Mouse (Mus musculus) liver, adult 2 months (tissue): ENCODE measurements at regions not wholly inside any gene's neighbourhood (a gene's known extent, or its start where the extent isn't known, plus 50 kb on each side); places are given as distances from the start of the nearest gene placed in this dataset.

Source experiments
- DNase-seq: peaks from one replicate; pipeline ENCODE4 v3.0.0-alpha.2; 2011; ENCODE audit warnings: low read depth, low spot score; ENCODE audit errors: extremely low read depth
- H3K27ac ChIP-seq: fragments of 200-500 bp; replicated peaks from 2 replicates; pipeline ENCODE4 v1.5.1; 2012; ENCODE audit warnings: low read depth, mild to moderate bottlenecking, control low read depth, inconsistent platforms, low read length; ENCODE audit not compliant: insufficient read depth
- H3K27me3 ChIP-seq: fragments of 200-500 bp; 2 replicates; pipeline ENCODE4 v1.6.1; 2012; ENCODE audit warnings: mild to moderate bottlenecking, moderate library complexity, low read length, inconsistent platforms; ENCODE audit not compliant: control insufficient read depth, insufficient read depth
- H3K36me3 ChIP-seq: fragments of 200-500 bp; 2 replicates; pipeline ENCODE4 v1.6.1; 2012; ENCODE audit warnings: low read length, inconsistent platforms; ENCODE audit not compliant: control insufficient read depth, insufficient read depth
- H3K4me1 ChIP-seq: fragments of 200-500 bp; 2 replicates; pipeline ENCODE4 v1.6.1; 2011; ENCODE audit warnings: low read length; ENCODE audit not compliant: control insufficient read depth, insufficient read depth
- H3K4me3 ChIP-seq: fragments of 200-500 bp; 2 replicates; pipeline ENCODE4 v1.5.1; 2011; ENCODE audit warnings: low read depth, mild to moderate bottlenecking, control low read depth, low read length, moderate library complexity; ENCODE audit not compliant: insufficient read depth
- H3K79me2 ChIP-seq: fragments of 200-500 bp; 2 replicates; pipeline ENCODE4 v1.6.1; 2012; ENCODE audit warnings: inconsistent platforms, mild to moderate bottlenecking, low read length, moderate library complexity; ENCODE audit not compliant: control insufficient read depth, insufficient read depth
- H3K9ac ChIP-seq: fragments of 200-500 bp; 2 replicates; pipeline ENCODE4 v1.6.1; 2012; ENCODE audit warnings: low read depth, mild to moderate bottlenecking, control low read depth, inconsistent platforms, low read length
- CTCF ChIP-seq: fragments of 200-500 bp; IDR thresholded peaks from 2 replicates; pipeline ENCODE4 v1.5.1; 2011; ENCODE audit warnings: low read depth, low read length, control low read depth
- POLR2A ChIP-seq: fragments of 200-500 bp; IDR thresholded peaks from 2 replicates; pipeline ENCODE4 v1.6.1; 2011; ENCODE audit warnings: low read length, control low read depth; ENCODE audit not compliant: insufficient read depth; ENCODE audit errors: extremely low read depth
- WGBS: fragments of 180-500 bp; shearing (Covaris S2); methylation state at CpG from one replicate; pipeline ENCODE4 v1.1.7; 2018; 5-methylcytosine and 5-hydroxymethylcytosine counted together

- WGBS, result 92% methylated on average over 6 of the region's 6 CpGs
- no peaks in the 10 kb centered on the region for H3K27me3 ChIP-seq
- no peak for DNase-seq
- H3K36me3 ChIP-seq, result no peaks in the 10 kb centered on the region
- no peaks in the 10 kb centered on the region for H3K79me2 ChIP-seq
- TF ChIP-seq CTCF, result no peak
- no peak for TF ChIP-seq POLR2A
- no peaks in the 10 kb centered on the region for H3K4me1 ChIP-seq
- H3K9ac ChIP-seq, result no peak overlapping the region
- no peak overlapping the region for H3K4me3 ChIP-seq
- H3K27ac ChIP-seq, result no peak overlapping the region
Measured at GRCm38 (mm10) chr14:67170801-67171200, 1161.8 kb upstream of the Gulo start.

GRCm38 (mm10) chr14:67170248-67170647, 1161.2 kb upstream of the Gulo start:
- Histone ChIP-seq H3K27ac (no peak overlapping the region), H3K36me3 (no peaks in the 10 kb centered on the region), H3K4me1 (no peaks in the 10 kb centered on the region), H3K9ac (no peak overlapping the region), H3K4me3 (no peak overlapping the region), H3K79me2 (no peaks in the 10 kb centered on the region), H3K27me3 (no peaks in the 10 kb centered on the region)
- WGBS, result 60% methylated on average over 3 of the region's 3 CpGs
- TF ChIP-seq CTCF (no peak), POLR2A (no peak)
- DNase-seq, result no peak

- TF ChIP-seq CTCF (no peak), POLR2A (no peak)
- no peak overlapping the region for H3K4me3 ChIP-seq
- H3K79me2 ChIP-seq, result no peaks in the 10 kb centered on the region
- H3K4me1 ChIP-seq, result no peaks in the 10 kb centered on the region
- DNase-seq, result no peak
- no peaks in the 10 kb centered on the region for H3K27me3 ChIP-seq
- no peak overlapping the region for H3K27ac ChIP-seq
- H3K9ac ChIP-seq, result no peak overlapping the region
- no peaks in the 10 kb centered on the region for H3K36me3 ChIP-seq
- WGBS, result 88% methylated on average over 1 of the region's 1 CpGs
Measured at GRCm38 (mm10) chr14:67169201-67169600, 1160.2 kb upstream of the Gulo start.

GRCm38 (mm10) chr14:67159996-67160395, 1151.0 kb upstream of the Gulo start:
- H3K9ac ChIP-seq, result no peak overlapping the region
- no peaks in the 10 kb centered on the region for H3K79me2 ChIP-seq
- H3K4me1 ChIP-seq, result no peaks in the 10 kb centered on the region
- H3K36me3 ChIP-seq, result no peaks in the 10 kb centered on the region
- no peaks in the 10 kb centered on the region for H3K27me3 ChIP-seq
- no peak for TF ChIP-seq CTCF
- no peak for DNase-seq
- 87% methylated on average over 10 of the region's 10 CpGs for WGBS
- H3K4me3 ChIP-seq, result no peak overlapping the region
- H3K27ac ChIP-seq, result no peak overlapping the region

GRCm38 (mm10) chr14:67158867-67159266, 1149.9 kb upstream of the Gulo start:
- Histone ChIP-seq H3K79me2 (no peaks in the 10 kb centered on the region), H3K36me3 (no peaks in the 10 kb centered on the region), H3K27me3 (no peaks in the 10 kb centered on the region), H3K9ac (no peak overlapping the region), H3K4me3 (no peak overlapping the region), H3K27ac (no peak overlapping the region), H3K4me1 (no peaks in the 10 kb centered on the region)
- WGBS, result 59% methylated on average over 9 of the region's 9 CpGs
- DNase-seq, result no peak
- TF ChIP-seq POLR2A (no peak), CTCF (no peak)

GRCm38 (mm10) chr14:67156366-67156765, 1147.4 kb upstream of the Gulo start:
- Histone ChIP-seq H3K4me3 (no peak overlapping the region), H3K36me3 (no peaks in the 10 kb centered on the region), H3K9ac (no peak overlapping the region), H3K27me3 (no peaks in the 10 kb centered on the region), H3K79me2 (no peaks in the 10 kb centered on the region), H3K27ac (no peak overlapping the region), H3K4me1 (no peaks in the 10 kb centered on the region)
- WGBS, result 77% methylated on average over 8 of the region's 8 CpGs
- DNase-seq, result no peak
- TF ChIP-seq CTCF, result no peak
- TF ChIP-seq POLR2A, result no peak
